Mouse (Mus musculus) MEL (cell line): ENCODE results near the gene Rbfox2.

ENCODE experiments used
- CTCF ChIP-seq, 3 experiments: IDR thresholded peaks in 2 of 3; conservative IDR thresholded peaks in 1 of 3; 2 replicates each; pipeline ENCODE4 v1.5.1; 2011 to 2012; ENCODE audit warnings: low read length in 3 of 3, low read depth in 2 of 3, mild to moderate bottlenecking in 2 of 3, improper control_type of control experiment in 1 of 3, inconsistent platforms in 1 of 3, mixed read lengths in 1 of 3, moderate library complexity in 1 of 3; ENCODE audit not compliant: control insufficient read depth in 1 of 3, insufficient read depth in 1 of 3, poor library complexity in 1 of 3, severe bottlenecking in 1 of 3
- GABPA ChIP-seq: IDR thresholded peaks from 2 replicates; pipeline ENCODE4 v1.6.1; 2012; ENCODE audit warnings: low read depth, mild to moderate bottlenecking, inconsistent platforms, low read length, improper control_type of control experiment, moderate library complexity
- JUND ChIP-seq: IDR thresholded peaks from 2 replicates; pipeline ENCODE4 v1.6.1; 2011; ENCODE audit warnings: low read depth, mild to moderate bottlenecking, improper control_type of control experiment, low read length
- MAFK ChIP-seq: IDR thresholded peaks from 2 replicates; pipeline ENCODE4 v1.6.1; 2011; ENCODE audit warnings: low read depth, mild to moderate bottlenecking, low read length, improper control_type of control experiment, borderline replicate concordance
- MYC ChIP-seq: IDR thresholded peaks from 2 replicates; pipeline ENCODE4 v1.6.1; 2011; ENCODE audit warnings: low read depth, mild to moderate bottlenecking, low read length, improper control_type of control experiment, moderate library complexity
- POLR2A ChIP-seq, 2 experiments: IDR thresholded peaks; 2 replicates each; pipeline ENCODE4 v1.6.1; 2011 to 2012; ENCODE audit warnings: low read length in 2 of 2, mild to moderate bottlenecking in 2 of 2, control low read depth in 1 of 2, improper control_type of control experiment in 1 of 2, low read depth in 1 of 2, moderate library complexity in 1 of 2; ENCODE audit not compliant: control insufficient read depth in 1 of 2, insufficient read depth in 1 of 2, poor library complexity in 1 of 2
- USF1 ChIP-seq: IDR thresholded peaks from 2 replicates; pipeline ENCODE4 v1.6.1; 2014; ENCODE audit warnings: low read depth, mild to moderate bottlenecking, inconsistent platforms, low read length, improper control_type of control experiment, moderate library complexity

GRCm38 (mm10) chr15:77280130-77280529, 26.7 kb downstream of the Rbfox2 start:
- TF ChIP-seq POLR2A (IDR thresholded peaks at IDR 0.05; ENCODE audit: control insufficient read depth in 1 of 2, insufficient read depth in 1 of 2, low read depth in 1 of 2, low read length in 2 of 2, poor library complexity in 1 of 2) (no peak), MYC (no peak), JUND (no peak), GABPA (no peak), CTCF (IDR thresholded peaks at IDR 0.05 in 2 of 3, conservative IDR thresholded peaks at IDR 0.05 in 1 of 3; ENCODE audit: control insufficient read depth in 1 of 3, insufficient read depth in 1 of 3, low read depth in 2 of 3, low read length in 3 of 3, poor library complexity in 1 of 3, severe bottlenecking in 1 of 3) (no peak), USF1 (no peak), MAFK (no peak)
